Mouse (Mus musculus) WW6 (cell line): ENCODE measurements at regions not wholly inside any gene's neighbourhood (a gene's known extent, or its start where the extent isn't known, plus 50 kb on each side); places are given as distances from the start of the nearest gene placed in this dataset.

Experiments
- DNase-seq: peaks from one replicate; pipeline ENCODE4 v3.0.0-alpha.2; 2013; ENCODE audit warnings: low read depth, low spot score

- DNase-seq = no peak
Observed at GRCm38 (mm10) chr12:21481644-21482043, 64.2 kb upstream of the Ywhaq start.

- no peak for DNase-seq
Observed at GRCm38 (mm10) chr12:21480226-21480625, 62.8 kb upstream of the Ywhaq start.

GRCm38 (mm10) chr12:21479251-21479650 is 61.8 kb upstream of the Ywhaq start:
- DNase-seq = no peak

- DNase-seq = no peak
Observed at GRCm38 (mm10) chr12:21476516-21476915, 59.1 kb upstream of the Ywhaq start.

- no peak for DNase-seq
Observed at GRCm38 (mm10) chr12:21472951-21473710, 55.7 kb upstream of the Ywhaq start.

- DNase-seq = no peak
Observed at GRCm38 (mm10) chr12:21472487-21472886, 55.0 kb upstream of the Ywhaq start.

- DNase-seq = no peak
Observed at GRCm38 (mm10) chr12:21471986-21472385, 54.5 kb upstream of the Ywhaq start.

GRCm38 (mm10) chr12:21470286-21470685 is 52.8 kb upstream of the Ywhaq start:
- no peak for DNase-seq
